Mouse (Mus musculus): Measurements from ENCODE around the gene Coro1c. TPM values are rescaled to one million over a fixed set of nuclear protein-coding genes. Genes with fewer than 3 reads are reported as not detected.

The Coro1c gene
- total RNA-seq (2023): 105 and 165 TPM in 2 replicates

DNA sequence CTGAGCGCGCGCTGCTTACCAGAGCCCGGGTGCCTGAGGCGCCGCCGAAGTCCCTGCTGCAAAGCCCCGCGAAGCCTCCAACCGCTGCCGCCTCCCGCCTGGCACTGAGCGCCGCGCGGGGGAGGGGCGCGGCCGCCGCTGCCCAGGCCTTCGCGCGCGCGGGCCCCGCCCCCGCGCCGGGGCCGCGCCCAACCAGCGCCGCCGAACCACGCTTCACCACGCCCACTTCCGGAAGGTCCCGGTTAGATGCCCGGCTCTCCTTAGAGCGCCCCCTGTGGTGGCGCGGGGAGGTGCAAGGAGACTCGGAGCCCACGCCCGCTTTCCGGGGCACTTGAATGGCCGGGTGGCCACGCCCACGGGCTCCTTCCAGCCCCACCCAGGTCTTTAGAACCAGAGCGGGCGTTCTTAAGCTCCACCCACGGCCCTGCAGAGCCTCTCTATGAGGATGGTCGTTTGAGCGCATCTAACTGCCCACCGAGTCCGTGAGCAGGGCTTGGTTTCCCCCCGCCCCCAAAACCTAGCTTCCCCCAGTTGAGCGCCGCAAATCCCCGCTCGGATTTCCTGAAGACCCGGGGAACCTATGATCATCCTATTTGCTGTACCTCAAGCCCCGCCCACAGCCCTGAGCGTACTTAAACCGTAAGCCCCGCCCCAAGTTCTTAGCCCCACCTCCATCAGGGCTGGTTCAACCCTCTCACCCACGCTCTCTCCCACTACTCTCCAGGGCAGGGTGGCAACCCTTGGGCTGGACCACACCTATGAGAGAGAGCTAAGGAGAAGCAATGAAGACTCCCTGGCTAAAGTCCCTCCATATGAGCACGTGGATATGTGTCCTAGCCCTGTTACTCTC is at the start of gene Coro1c:
TSS of gene Coro1c (minus strand) at position 167 of the 850 bp plus-strand sequence.

DNA sequence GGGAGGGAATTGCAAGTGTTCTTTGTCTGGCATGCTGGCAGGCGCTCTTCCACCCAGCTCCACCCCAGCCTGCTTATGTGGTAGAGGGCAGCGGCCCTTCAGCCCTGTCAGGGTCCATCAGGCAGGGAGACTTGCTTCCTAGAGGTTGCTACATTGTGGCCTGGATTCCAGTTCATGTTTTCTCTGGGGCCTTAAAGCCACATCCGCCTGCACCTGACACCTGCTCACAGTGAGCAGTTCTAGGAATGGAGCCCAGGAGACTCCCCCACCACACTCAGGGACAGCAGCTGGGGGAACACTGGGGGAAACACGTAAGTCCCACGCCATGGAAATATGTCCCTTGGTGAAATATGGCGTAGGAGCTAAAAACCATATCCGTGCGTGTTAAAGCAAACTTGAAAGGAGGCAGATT is 76.1 kb downstream of the Coro1c start, which contains the start of gene Selplg:
TSS of gene Selplg (minus strand) at position 155 of the 412 bp plus-strand sequence.

DNA sequence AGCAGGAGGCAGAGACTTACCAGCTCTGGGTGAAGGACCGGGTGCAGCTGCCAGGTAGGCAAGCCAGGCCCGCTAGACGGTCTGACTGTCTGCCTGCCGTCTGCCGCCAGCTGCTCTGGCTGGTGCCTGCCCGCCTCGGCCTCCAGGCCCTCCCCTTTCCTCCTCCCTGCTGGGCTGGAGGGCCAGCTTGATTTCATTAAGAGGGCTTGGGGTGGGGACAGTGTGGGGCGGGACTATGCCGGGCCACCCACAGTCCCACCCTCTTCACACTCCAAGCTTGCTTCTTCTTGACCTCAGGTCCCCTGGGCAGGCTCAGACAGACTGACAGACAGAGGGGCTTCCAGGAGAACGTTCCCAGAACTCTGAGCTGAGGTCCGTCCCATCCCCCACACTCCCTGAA is 108.3 kb downstream of the Coro1c start, which contains the start of gene Tmem119:
TSS of gene Tmem119 (minus strand) at position 237 of the 400 bp plus-strand sequence.

Other genes starting within 250 kb of the Coro1c start
- gene 1700069L16Rik, start 184.0 kb downstream of the Coro1c start, total RNA-seq (2023): not detected in 2 replicates
- gene Ficd, start 173.0 kb downstream of the Coro1c start, total RNA-seq (2023): 7.6 and 7.7 TPM in 2 replicates
- 46.2 and 69.7 TPM in 2 replicates for gene Sart3, start 136.2 kb downstream of the Coro1c start, total RNA-seq (2023)
- gene Iscu, start 136.0 kb downstream of the Coro1c start, total RNA-seq (2023): 97.3 and 97.4 TPM in 2 replicates
- 2.3 and 2.7 TPM in 2 replicates for gene Tmem119, start 108.2 kb downstream of the Coro1c start, total RNA-seq (2023)
- 429 and 444 TPM in 2 replicates for gene Selplg, start 76.1 kb downstream of the Coro1c start, total RNA-seq (2023)
- 7.4 and 9.2 TPM in 2 replicates for gene Ssh1, start 85.1 kb upstream of the Coro1c start, total RNA-seq (2023)
- gene Dao, start 94.9 kb upstream of the Coro1c start, total RNA-seq (2023): not detected in 2 replicates
- gene Usp30, start 156.7 kb upstream of the Coro1c start, total RNA-seq (2023): 7.0 and 14.4 TPM in 2 replicates
- gene Svop, start 182.8 kb upstream of the Coro1c start, total RNA-seq (2023): not detected in 2 replicates
- gene Alkbh2, start 219.5 kb upstream of the Coro1c start, total RNA-seq (2023): 2.0 TPM in 1 of 2 replicates, not detected in the other
- 3.7 and 4.6 TPM in 2 replicates for gene Ung, start 221.6 kb upstream of the Coro1c start, total RNA-seq (2023)
- 2.4 and 3.6 TPM in 2 replicates for gene Acacb, start 237.8 kb upstream of the Coro1c start, total RNA-seq (2023)

Measured in neutrophil, adult 65 days (primary cell).